Mouse (Mus musculus) ES-Bruce4 (cell line): ENCODE results near the gene Diaph3. TPM values are rescaled to one million over a fixed set of nuclear protein-coding genes. Genes with fewer than 3 reads are reported as not detected.

Experiments used
- H3K27ac ChIP-seq: 2 replicates; pipeline ENCODE4 v1.5.1; 2012; ENCODE audit warnings: low read length, inconsistent platforms; ENCODE audit not compliant: insufficient read depth
- H3K27me3 ChIP-seq: 2 replicates; pipeline ENCODE4 v1.6.1; 2012; ENCODE audit warnings: mild to moderate bottlenecking, low read length, inconsistent platforms; ENCODE audit not compliant: control insufficient read depth, poor library complexity, insufficient read depth, severe bottlenecking
- H3K36me3 ChIP-seq: 2 replicates; pipeline ENCODE4 v1.6.1; 2012; ENCODE audit warnings: inconsistent platforms, mild to moderate bottlenecking, low read length, moderate library complexity; ENCODE audit not compliant: control insufficient read depth, poor library complexity, insufficient read depth, severe bottlenecking
- H3K4me1 ChIP-seq: one replicate; pipeline ENCODE4 v1.8.1; 2011; ENCODE audit warnings: low read length; ENCODE audit not compliant: control insufficient read depth, insufficient read depth
- H3K4me3 ChIP-seq: 2 replicates; pipeline ENCODE4 v1.5.1; 2011; ENCODE audit warnings: low read depth, mild to moderate bottlenecking, low read length
- H3K9ac ChIP-seq: 2 replicates; pipeline ENCODE4 v1.6.1; 2012; ENCODE audit warnings: low read depth, mild to moderate bottlenecking, inconsistent platforms; ENCODE audit not compliant: poor library complexity, severe bottlenecking
- H3K9me3 ChIP-seq: replicated peaks from 2 replicates; pipeline ENCODE4 v1.6.1; 2012; ENCODE audit warnings: mild to moderate bottlenecking, low read length, inconsistent platforms; ENCODE audit not compliant: control insufficient read depth, poor library complexity, insufficient read depth, severe bottlenecking
- CTCF ChIP-seq: IDR thresholded peaks from one replicate; pipeline ENCODE4 v1.8.1; 2011; ENCODE audit warnings: low read depth, low read length
- EP300 ChIP-seq: IDR thresholded peaks from 2 replicates; pipeline ENCODE4 v1.6.1; 2011; ENCODE audit warnings: low read depth, low read length; ENCODE audit not compliant: insufficient read depth
- POLR2A ChIP-seq: IDR thresholded peaks from one replicate; pipeline ENCODE4 v1.8.1; 2011; ENCODE audit warnings: low read length; ENCODE audit not compliant: insufficient read depth
- polyA plus RNA-seq: library from polyadenylated mRNA; stranded (reverse); fragments of >200 nt; gene quantifications from 2 replicates; pipeline ENCODE4 v1.2.4, GENCODE M21; 2011; ENCODE audit warnings: low read depth; ENCODE audit not compliant: missing spikeins, insufficient read depth, insufficient read length

Diaph3 gene
- polyA plus RNA-seq = 43.3 and 55.4 TPM in 2 replicates

DNA sequence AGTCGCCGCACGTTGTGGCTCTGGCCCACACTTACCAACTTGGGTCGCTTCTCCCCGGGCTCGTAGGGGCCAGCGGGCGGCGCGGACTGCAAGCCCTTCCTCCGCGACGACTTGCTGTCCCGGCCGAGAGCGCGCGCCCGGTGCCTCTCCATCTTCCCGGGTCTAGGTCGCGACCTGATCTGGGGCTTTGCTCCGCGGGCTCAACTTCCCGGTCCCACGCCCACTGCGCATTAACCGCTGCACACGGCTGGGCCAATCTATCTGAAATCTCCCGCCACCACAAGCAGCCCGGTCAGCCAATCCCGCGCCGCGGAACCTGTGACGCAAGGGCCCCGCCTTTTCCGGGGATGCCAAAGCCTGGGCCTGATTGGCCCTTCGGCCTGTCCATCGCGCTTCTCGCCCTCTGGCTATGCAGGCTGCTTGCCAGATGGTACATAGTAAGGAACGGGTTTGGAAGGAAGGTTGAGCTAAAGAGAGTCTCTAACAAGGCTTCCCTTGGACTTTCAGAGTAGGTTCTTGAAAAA, at the start of gene Diaph3:
Diaph3 (minus strand) TSS at position 273 of the 524 bp plus-strand sequence.
- Histone ChIP-seq H3K4me3 (peak within 1 kb of the TSS; percentile 95), H3K27ac (0 out of 2 replicates have a peak within 1 kb of the TSS, but pooled peaks have one; percentile 42), H3K27me3 (no peaks in the 10 kb centered on the region)

DNA sequence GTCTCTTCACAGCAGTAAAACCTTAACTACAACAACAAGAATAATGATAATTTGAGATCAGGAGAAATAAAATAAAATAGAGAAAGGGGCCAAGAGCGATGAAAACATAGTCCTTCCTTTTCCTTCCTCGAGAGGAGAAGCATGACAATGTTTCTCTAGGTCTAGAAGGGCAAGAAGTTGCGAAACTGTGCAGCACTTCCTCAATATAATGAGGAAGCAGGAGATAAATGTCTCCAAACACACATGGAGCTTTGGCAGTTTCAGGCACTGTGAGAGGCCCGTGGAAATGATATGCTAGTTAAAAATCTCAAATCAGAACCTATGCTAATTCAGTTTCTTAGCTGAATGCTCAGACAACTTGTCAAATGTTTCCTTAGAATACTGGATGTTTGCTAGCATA, 49.6 kb upstream of the Diaph3 start:
- TF ChIP-seq EP300 = no peak
- TF ChIP-seq POLR2A = no peak
- TF ChIP-seq CTCF = no peak

More for the DNA sequence above, at the start of gene Diaph3:
- Histone ChIP-seq H3K36me3 (no peaks in the 10 kb centered on the region), H3K4me1 (no peaks in the 10 kb centered on the region), H3K9ac (peak within 1 kb of the TSS; percentile 72), H3K9me3 (no peaks in the 10 kb centered on the region)
- TF ChIP-seq POLR2A = no peak
- TF ChIP-seq CTCF = no peak
- TF ChIP-seq EP300 = no peak

DNA sequence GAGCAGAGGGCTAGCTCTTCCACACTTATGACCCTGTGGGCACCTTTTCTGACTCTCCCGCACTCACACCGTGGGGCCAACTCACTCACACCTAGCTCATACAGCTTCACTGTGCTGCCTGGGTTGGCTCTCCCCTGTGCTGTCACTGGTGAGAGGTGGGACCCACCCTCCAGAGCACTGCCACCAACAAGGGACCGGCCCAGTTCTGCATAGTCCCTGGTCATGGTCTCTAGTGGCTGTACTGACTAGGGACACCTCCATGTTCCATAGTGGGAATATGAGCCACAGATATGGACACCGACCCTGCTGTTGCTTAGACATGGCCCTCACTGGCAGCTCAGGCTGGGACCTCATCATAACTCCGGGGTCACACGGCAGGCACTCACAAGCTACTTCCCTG, 30.5 kb upstream of the Diaph3 start:
- H3K27me3 ChIP-seq = no peaks in the 10 kb centered on the region
- no peak overlapping the region for H3K27ac ChIP-seq
- H3K9ac ChIP-seq = no peak overlapping the region
- no peaks in the 10 kb centered on the region for H3K9me3 ChIP-seq
- no peaks in the 10 kb centered on the region for H3K4me1 ChIP-seq
- H3K36me3 ChIP-seq = no peaks in the 10 kb centered on the region
- H3K4me3 ChIP-seq = no peak overlapping the region
- TF ChIP-seq EP300 = no peak

More for the DNA sequence above, 49.6 kb upstream of the Diaph3 start:
- H3K36me3 ChIP-seq = no peaks in the 10 kb centered on the region
- H3K4me3 ChIP-seq = no peak overlapping the region
- no peaks in the 10 kb centered on the region for H3K4me1 ChIP-seq
- no peaks in the 10 kb centered on the region for H3K27me3 ChIP-seq
- H3K27ac ChIP-seq = no peak overlapping the region
- no peak overlapping the region for H3K9ac ChIP-seq
- H3K9me3 ChIP-seq = no peaks in the 10 kb centered on the region

DNA sequence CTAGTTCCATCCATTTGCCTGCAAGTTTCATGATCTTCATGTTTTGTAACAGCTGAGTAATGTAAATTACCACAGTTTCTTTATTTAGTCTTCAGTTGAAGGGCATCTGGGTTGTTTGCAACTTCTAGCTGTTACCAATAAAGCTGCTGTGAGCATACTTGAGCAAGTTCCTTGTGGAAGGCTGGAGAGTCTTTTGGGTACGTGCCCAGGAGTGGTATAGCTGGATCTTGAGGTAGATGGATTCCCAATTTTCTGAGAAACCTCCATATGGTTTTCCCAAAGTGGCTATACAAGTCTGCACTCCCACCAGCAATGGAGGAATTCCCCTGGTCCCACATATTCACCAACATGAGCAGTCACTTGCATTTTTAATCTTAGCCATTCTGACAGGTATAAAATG, 28.1 kb upstream of the Diaph3 start:
- H3K27ac ChIP-seq = no peak overlapping the region
- H3K9me3 ChIP-seq = no peaks in the 10 kb centered on the region
- H3K4me3 ChIP-seq = no peak overlapping the region
- no peak for TF ChIP-seq POLR2A
- TF ChIP-seq CTCF = no peak
- TF ChIP-seq EP300 = no peak
- H3K36me3 ChIP-seq = no peaks in the 10 kb centered on the region
- H3K4me1 ChIP-seq = no peaks in the 10 kb centered on the region
- no peaks in the 10 kb centered on the region for H3K27me3 ChIP-seq
- no peak overlapping the region for H3K9ac ChIP-seq

DNA sequence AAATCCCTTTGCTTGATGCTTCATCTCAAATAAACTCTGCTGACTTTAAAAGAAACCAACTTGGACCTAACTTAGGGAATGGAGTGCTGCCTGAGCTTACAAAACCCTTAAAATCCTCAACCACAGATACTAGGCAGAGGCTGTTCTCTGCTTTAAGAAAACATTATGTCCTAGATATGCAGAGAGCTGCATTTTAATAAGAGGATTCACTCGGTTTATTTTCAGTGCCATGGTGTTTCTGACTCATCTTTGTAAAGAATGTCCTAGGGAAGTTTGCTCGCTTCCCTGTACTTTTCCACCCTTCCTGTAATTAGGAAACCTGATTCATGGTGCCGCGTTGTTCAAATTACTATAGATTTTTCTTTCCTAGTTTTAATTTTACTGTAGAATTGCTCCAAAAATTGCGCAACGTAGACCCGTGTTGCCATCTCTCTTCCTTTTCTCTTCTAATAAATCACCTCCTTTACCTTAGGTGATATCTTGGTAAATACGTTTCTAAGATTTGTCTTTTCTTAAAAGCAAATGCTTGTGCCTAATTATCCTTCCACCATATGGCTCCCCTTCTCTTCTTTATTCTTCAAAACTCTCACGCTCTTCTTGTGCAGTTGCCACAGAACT, 14.7 kb upstream of the Diaph3 start:
- no peak for TF ChIP-seq CTCF
- TF ChIP-seq EP300 = no peak
- no peak for TF ChIP-seq POLR2A
- no peaks in the 10 kb centered on the region for H3K9me3 ChIP-seq
- H3K27ac ChIP-seq = no peak overlapping the region
- no peak overlapping the region for H3K9ac ChIP-seq
- H3K4me1 ChIP-seq = no peaks in the 10 kb centered on the region
- no peaks in the 10 kb centered on the region for H3K27me3 ChIP-seq
- no peak overlapping the region for H3K4me3 ChIP-seq
- H3K36me3 ChIP-seq = no peaks in the 10 kb centered on the region

DNA sequence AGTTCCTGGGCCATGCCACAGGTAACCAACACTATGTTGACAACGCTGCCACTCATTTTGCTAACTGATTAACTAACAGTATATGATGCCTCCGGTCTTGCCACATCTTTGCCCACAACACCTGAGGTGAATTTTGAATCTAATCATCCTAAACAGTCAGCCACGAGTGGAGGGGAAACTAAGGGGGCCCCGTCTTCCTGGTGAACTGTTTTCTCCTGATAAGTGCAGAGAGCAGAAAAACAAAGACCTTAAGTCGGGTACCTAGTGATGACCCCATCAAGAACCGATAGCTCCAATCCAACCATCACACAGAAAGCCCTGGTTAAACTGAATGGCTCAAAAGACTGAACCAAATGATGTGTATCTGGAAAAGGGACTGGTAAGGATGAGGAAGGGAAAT, 8.6 kb upstream of the Diaph3 start:
- no peaks in the 10 kb centered on the region for H3K9me3 ChIP-seq
- TF ChIP-seq EP300 (no peak), CTCF (no peak), POLR2A (no peak)
- no peaks in the 10 kb centered on the region for H3K27me3 ChIP-seq
- H3K4me3 ChIP-seq = no peak overlapping the region
- H3K4me1 ChIP-seq = peaks cover 1% of the 10 kb centered on the region
- H3K36me3 ChIP-seq = no peaks in the 10 kb centered on the region
- no peak overlapping the region for H3K27ac ChIP-seq
- H3K9ac ChIP-seq = no peak overlapping the region
